Mouse (Mus musculus) mature B cell (primary cell): ENCODE measurements at regions not wholly inside any gene's neighbourhood (a gene's known extent, or its start where the extent isn't known, plus 50 kb on each side); places are given as distances from the start of the nearest gene placed in this dataset.
"Not testable (repeated sequence)": the region's sequence is repeated elsewhere in the genome, so short reads cannot be mapped to it uniquely, and the experiment has no call there.

ENCODE experiments used
- in situ Hi-C: fragments of 300-500 bp; cut with MboI; formaldehyde crosslinking; loops from 2 replicates; pipeline ENCODE4 v1.14.3; 2019

DNA sequence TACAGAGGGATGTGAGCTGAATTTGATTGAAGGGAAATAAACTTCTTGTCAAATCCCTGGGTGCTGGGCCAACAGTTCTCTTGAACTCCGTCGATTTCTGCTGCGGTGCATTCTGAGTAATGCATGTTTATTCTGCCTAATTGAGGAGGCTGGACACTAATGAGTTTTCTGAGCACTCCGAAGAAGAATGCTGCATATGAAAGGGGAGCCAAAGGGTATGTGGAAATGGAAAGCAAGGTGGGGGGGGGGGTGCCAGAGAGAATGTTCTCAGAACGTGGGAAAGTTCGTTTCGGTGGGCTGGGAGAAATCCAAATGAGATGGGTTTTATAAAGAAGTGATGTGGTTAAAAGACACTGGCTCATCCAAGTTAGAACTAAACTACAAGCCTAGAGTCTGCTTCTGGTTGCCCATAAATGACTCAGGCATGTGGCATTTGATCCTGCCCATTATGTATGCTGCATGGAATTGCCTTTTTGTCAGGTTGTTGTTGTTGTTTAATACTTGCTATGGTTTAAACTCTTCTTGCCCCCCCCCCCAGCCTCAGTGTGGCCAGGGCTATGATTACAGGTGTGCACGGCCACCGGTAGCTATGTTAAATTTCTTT, 455.7 kb upstream of the Smim15 start:
- in situ Hi-C loops: no loop called here

DNA sequence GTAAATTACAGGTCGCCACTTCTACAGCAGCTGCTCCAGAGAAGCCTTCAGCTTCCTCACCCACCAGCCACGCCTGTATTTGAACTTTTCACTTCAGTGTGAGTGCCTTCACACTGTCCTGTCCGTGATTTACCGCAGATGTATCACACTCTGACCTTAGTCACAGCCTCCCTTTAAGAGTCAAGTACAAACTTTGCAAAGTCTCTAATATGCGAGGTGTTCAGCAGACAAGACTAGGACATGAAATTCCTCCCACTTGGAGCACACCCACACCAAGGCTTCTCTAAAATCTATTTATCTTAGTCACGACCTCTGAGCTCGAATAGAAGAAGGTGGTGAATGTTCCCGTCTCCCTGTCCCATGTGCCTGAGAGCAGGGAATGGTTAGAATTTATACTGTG, 456.6 kb upstream of the Smim15 start:
- in situ Hi-C loops: no loop called here

DNA sequence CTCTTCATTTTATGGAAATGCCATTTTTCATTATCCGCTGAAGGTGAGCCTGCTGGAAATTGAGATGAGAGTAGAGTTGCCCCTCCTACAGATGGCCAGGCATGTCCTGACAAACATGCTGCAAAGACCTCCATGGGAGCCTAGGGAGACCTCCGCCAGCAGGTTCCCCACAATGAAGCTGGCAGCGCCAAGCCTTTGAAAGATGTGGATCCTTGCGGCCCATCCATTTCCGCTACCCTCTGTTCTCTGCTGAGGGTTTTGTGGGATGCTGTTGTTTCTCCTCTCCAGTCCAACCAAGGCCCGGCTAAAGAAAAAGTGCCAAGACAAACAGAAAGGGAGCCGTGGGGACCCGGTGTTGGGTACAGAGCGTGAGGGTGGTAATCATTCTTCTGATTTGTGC, 458.3 kb upstream of the Smim15 start:
- in situ Hi-C loops: no loop called here

DNA sequence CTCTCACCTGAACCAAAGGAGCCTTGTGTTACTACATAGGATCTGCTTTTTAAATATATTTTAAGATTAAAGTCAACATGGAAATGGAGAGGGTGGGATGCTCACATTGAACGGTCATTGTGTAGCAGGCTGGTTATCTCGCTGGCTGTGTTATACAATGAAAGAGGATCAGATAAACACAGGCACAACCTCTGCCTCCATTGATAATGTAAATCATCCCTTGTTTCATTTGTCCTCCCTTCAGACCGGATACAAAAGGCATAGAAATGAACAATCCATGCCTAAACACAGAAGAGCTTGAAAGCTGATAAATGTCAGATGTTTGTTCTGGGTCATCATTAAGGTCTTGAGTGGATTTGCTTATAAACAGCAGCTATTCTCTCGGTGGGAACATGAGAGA, 458.9 kb upstream of the Smim15 start:
- in situ Hi-C loops: no loop called here

DNA sequence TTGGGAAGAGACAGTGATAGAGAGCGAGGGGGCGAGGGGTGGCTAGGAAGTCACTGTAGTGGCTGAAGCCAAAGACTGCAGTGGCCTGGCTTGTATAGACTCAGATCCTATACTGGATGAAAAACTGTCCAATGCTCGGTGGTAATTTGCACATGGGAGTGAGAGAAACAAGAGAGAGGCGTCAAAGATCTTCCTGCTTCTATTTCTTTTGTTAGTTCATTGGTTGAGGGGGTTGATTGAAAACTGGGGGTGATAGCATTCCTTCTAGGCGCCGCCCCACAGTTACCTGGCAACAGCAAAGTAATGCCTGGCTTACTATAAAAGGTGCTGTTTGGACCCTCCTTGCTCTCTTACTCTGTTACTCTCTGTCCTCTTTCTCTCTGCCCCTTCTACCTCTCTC, 465.3 kb upstream of the Smim15 start:
- in situ Hi-C loops: no loop called here

DNA sequence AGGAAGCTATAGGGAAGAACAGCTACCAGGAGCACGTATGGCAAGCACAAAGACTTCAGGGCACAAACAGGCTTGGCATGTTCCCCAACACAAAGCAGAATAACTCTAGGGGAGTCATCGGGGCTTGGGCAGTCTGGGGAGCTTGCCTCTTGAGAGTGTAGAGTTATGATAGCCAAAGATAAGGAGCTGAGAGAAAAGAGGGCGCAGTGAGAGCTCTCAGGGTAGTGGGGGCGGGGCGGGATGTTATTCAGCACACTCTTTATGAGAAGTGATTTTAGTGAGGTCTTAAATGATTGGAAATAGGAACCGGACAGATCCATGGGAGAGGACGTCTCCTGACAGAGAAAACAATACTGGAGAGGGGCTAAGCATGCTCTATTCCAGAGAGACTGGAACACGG, 466.4 kb upstream of the Smim15 start:
- in situ Hi-C loops: no loop called here

DNA sequence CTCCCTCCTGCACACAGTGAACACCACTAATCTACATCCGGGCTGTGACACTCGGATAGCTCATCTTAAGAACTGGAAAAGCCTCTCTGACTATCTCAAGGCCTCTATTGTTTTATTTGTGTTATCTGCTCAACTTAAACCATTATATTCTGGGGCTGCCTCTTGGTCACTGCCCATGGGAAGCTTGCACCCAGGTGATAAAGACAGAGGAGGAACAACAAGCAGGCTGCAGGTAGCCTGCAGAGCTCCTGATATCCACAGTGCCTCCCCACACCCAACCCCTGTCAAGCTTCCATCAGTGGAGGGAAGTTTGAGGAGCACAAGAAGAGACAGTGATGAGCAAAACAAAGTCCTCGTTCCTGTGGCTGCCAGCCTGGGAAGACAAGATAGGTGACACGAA, 467.0 kb upstream of the Smim15 start:
- in situ Hi-C loops: no loop called here

DNA sequence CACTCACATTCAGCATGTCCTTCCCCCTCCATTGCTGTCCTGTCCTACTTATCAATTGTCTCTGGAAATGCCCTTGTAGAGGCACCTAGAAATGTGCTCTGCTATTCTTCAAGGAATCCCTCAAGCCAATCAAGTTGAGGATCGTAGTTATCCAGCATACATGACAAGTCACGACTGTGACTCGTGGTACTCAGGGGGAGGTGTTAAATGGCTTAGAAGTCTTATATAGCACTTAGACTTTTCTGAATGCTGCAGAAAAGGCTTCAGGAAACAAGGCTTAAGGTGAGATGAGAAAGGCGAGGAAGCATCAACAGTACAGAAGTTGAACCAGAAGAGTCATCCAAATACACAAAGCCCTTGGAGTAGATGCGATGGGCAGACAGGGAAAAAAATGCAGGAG, 467.5 kb upstream of the Smim15 start:
- in situ Hi-C loops: no loop called here

DNA sequence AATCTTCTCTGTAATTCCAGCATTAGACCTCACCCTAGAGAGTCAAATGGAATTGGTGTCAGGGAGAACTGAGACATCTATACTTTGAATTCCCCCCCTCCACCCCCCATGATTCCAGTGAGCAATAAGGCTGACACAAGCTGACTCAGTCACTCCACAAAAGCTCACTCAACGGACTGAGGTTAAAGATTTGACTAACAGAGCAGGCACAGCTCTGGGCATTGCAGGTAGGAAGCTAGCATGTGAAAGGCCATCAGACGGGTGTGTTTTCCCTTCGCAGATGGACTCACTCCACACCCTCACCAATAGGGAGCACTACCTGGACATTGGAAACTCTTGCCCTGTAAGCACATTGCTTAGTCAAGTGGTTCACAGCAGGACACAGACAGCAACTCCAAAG, 469.2 kb upstream of the Smim15 start:
- in situ Hi-C loops: no loop called here

DNA sequence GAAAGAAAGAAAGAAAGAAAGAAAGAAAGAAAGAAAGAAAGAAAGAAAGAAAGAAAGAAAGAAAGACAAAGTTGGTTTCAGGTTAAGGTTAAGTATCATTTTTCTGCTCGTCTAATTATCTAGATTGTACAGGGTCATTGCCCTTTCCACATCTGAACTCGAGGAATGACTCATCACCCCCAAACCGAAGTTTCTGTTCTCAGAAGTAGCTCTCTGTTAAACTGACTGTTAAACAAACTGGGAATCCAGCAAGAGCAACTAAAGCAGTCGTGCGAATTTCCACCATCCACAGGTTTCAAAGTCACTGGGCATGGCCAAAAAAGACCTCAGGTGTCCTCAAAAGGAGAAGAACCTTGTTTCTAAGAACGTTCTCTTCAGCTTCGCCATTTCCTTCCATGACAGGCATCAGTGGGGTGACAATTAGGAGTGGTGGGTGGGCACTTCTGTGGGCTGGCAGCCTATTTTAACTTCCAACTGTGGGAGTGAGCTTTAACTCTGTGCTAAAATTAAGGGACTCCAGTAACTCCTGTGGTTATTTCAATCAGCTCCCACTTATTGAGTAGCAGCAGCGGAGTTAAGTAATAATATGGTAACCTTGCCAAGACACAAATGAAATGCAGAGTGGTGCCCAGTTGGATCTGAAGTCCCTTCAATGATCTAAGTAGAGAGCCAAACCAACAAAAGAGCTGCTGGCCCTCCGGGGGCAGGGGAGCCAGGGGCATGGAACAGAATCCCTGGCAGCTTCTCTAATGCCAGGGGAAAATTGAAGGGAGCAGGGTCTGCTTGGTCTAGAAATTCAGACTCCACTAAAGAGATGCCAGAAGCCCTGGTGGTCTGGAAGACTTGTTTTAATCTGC, 470.5 kb upstream of the Smim15 start:
- in situ Hi-C loops: no loop called here

DNA sequence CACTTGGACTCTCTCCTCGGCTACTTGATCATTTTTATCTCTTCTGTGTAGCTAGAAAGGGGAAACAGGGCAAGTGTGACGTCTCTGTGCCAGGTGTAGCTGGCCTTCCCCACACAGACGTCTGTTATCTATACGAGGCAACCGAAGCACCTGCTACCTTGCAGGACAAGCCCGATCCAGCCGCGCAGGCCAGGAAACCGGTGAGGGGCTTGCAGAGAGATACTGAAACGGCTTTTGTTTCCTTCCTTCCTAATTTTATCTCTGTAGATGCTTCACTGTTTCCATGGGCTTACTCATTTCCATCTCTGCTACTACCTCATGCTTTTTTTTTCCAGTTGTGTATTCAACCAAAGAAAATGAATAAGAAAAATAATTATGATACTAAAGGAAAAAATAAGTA, 472.7 kb upstream of the Smim15 start:
- in situ Hi-C loops: no loop called here

DNA sequence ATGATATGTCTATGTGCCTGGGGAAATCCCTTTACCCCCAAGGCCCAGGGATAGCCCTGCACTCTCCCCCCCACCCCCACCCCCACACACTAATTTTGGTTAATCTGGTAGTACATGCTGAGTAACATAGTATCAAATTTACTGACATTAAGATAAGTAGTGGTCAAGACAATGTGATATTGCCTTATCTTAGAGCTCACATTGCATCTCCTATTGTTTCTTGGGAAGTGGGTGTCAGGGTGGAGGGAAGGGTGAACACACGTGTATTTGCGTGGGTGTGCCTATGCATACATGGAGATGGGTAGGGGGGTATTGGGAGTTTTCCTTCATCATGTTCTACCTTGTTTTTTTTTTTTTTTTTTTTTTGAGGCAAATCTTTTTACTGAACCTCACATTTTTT, 474.8 kb upstream of the Smim15 start:
- in situ Hi-C loops: no loop called here

DNA sequence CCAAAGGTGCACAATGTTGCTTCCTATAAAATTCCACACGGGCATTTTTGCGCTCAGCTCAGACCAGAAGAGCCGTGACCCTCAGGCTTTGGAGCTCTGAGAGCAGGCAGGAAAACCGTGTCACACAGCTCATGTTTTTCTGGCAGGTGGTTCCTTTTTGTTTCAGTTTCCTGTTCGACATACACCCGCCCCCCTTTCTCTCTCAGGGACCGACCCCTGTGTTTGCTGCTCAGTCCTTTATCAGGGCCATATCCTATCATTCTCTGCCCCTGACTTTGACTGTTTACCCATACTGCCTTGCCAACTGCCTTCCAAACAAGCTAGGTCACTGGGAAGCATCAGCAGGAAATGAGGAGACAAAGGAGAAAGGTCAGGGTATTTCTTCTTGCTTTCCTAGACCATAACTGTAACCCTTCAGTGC, 475.5 kb upstream of the Smim15 start:
- in situ Hi-C loops: no loop called here

DNA sequence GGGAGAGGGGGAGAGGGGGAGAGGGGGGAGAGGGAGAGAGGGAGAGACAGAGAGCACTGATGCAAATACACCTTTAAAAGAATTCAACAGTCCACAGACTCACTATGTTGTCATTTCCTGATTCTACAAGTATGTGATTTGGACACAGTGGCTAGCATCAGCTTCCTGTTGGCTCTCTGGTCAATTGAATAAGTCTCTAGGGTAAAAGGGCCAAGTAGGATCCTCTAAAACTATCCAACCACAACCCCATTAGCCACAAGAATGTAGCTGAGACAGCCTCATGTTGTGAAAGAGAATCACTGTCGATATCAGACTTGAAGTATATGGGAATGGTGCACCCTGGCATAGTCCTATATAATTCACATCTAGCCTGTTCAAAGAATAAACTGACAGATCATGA, 481.8 kb upstream of the Smim15 start:
- in situ Hi-C loops: no loop called here

DNA sequence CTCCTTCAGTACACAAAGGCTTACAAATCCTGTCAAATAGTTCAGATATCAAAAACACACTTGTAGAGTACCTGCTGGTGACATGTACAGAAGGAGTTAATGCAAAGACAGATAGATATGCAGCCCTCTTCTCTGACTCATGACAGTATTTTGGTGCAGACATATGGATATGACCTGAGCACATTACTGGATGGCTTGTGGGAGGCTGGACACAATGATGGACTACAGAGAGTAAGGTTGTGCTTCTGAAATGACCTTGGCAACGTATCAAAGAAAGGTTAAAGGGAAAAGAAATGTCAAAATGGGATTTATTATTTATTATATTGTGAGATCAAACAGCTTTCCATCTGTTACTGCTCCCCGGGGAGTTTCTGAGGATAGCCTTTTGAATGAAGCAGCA, 482.7 kb upstream of the Smim15 start:
- in situ Hi-C loops: no loop called here

DNA sequence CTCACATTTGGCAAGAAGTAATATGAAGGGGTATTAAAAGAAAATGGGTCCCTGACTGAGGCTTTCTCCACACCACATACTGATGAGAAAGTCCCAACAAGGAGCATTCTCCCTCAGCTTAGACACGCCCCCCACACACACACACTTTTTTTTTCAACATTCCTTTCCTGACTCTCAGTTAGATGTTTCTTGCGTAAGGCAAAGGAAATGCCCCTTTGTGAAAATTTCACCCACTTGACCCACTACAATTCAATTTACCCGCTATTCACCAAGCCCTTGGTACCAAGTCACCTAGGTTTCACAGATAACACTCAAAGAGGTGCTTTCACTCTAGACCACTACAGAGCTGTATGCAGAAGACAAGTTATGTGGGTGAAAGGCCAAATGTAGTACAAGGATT, 488.3 kb upstream of the Smim15 start:
- in situ Hi-C loops: no loop called here

DNA sequence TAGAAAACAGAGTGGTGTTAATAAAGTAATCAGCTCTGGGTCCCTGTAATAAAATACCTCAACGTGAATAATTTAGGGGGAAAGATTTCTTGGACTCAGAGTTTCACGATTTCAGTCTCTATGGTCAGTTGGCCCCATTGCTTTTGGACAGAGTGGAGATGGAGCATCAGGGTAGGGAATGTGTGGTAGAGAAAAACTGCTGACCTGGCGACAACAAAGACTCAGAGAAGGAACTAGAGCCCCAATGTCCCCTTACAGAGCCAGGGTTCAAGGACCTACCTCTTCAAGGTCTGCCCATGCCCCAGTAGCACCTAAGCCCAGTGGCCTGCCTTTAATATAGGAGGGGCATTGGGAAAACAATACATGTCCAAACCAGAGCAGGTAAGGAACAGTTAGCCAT, 490.2 kb upstream of the Smim15 start:
- in situ Hi-C loops: no loop called here

DNA sequence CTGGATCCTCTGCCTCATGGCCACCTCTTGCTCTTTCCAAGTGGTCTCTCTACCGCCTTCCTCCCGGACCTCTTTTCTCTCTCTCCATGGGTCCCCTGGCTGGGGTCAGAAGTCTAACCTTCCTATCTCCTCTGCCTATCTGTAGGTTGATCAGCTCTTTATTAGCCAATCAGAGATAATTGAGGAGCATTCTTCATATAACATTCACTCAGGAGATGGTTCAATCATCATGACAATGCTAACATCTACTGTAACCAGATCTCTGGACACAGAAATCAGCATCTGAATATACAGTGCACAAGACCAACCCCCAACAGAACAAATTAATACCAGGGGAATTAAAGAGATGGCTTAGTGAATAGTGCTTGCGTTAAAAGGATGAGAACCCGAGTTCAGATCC, 492.1 kb upstream of the Smim15 start:
- in situ Hi-C loops: no loop called here

DNA sequence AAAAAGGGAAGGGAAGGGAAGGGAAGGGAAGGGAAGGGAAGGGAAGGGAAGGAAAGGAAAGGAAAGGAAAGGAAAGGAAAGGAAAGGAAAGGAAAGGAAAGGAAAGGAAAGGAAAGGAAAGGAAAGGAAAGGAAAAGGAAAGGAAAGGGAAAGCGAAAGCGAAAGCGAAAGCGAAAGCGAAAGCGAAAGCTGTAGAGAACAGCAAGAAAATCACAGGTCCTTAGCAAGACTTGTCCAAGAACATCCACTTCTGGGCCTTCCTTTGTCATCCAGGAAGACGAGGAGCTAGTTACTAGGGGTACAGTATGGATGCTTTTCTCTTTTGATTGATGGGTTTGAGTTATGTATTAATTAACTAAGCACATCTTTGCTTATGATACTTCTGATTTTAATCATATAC, 494.3 kb upstream of the Smim15 start:
- in situ Hi-C loops: not testable (repeated sequence)

DNA sequence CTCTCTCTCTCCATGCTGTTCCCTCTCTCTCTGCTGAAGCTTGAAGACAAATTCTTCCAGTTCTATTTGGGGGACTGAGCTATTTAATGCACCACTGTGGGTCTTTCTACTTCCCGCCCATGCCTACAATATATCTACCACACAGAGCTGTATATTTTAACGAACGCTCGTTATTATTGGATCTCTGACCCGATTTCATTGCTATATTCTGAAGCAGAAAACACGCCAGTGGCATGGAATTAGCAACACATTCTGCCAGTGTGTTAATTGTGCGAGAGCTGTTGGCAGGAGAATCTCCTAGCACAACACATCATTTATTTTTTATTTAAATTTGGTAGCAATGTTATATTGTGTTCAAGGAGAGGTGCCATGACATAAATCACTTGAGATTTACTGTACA, 497.2 kb upstream of the Smim15 start:
- in situ Hi-C loops: no loop called here

DNA sequence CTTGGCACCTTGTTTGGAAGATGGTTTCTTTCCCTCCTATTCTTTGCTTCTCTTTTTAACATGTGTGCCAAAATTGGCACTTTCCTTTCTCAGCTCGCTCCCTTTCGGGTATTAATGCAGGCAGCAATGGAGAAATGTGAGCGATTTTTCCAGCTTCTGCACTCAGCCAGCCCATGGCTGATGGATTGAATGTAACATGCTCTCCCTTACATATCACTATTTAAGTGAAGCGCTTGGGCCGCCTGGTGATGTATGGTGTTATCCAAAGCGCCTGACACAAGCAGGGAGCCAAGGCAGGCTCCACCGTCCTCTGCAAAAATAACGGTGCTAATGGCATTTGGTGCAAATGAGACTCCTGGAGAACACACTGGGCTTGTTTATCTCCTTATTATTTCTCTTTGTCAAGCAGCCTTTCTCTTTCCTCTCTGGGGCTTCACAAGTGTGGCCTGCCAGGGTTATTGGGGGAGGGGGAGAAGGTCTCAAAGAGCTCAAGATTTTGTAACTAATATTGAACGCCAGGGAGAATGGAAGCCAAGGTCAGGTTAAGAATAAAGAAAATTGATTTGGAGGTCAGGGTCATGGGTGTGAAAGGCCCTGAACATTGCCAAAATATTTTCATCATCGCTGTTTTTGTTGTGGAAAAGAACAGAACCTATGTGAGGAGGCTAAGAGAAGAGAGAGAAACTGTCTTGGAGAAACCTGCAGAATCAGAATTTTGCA, 497.9 kb upstream of the Smim15 start:
- in situ Hi-C loops: no loop called here

DNA sequence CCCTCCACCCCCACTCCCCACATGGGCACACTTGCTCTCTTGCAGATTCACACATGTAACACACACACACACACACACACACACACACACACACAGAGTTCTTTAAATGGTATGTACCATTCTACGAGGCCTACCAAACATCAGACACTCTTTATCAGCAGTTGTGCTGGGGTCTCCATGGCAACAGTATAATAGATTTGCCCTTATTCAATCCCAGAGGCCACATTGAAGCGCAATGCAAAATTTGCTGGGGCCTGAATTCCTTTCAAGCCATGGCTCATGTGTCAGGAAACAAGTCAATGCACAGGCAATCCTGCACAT, 502.7 kb upstream of the Smim15 start:
- in situ Hi-C loops: no loop called here
